Mouse (Mus musculus) lung, postnatal 0 days (tissue): Measurements from ENCODE around the gene Lgmn.

Experiments
- CTCF ChIP-seq: IDR thresholded peaks from 2 replicates; pipeline ENCODE4 v1.5.1; 2016; ENCODE audit warnings: antibody characterized with exemption, mild to moderate bottlenecking
- EP300 ChIP-seq: IDR thresholded peaks from 2 replicates; pipeline ENCODE4 v1.6.1; 2016; ENCODE audit warnings: antibody characterized with exemption, mild to moderate bottlenecking, control low read depth

DNA sequence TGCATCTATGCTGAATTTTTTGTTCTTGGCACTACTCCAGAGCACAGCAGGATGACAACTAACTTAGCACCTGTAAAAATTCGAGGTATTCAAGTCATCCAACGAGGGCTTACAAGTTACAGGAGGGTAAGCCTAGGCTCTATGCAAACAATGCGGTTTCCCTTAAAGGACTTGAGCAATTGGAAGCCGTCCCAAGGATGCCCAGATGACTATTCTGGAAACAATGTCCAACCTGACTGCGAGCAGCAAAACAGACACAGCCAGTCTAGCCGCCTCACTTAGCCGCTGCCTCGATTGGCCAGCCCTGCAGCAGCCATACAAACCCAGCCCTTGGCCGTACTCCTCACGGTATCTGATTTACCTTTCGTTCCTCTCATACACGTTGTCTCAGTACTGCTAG is 7.4 kb downstream of the Lgmn start:
- TF ChIP-seq CTCF (no peak), EP300 (peak; percentile 68; the same call in 1 of the 2 replicates)
